Mouse (Mus musculus): Measurements from ENCODE around the gene Tiam2. TPM values are rescaled to one million over a fixed set of nuclear protein-coding genes. Genes with fewer than 3 reads are reported as not detected.

The Tiam2 gene
- polyA plus RNA-seq, 1 experiment from 2014 or later = 0.06 TPM

DNA sequence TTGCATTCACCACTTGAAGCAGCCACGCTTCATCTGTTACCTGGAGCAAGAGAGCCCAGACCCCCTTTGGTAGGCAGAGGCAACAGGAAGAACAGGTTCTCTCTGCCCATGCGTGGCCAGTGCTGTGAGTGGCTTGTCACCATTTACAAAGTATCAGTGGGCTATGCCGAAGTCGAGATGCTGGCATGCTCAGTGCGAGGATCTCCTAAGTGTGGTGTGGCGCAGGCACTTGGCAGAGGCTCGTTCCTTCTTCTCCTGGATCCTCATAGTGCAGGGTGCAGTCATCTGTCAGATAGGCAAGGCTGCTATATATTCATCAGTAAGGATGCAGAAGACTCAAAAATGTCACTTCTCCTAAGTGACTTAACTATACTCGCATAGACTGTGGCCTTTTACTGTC lies 173.1 kb downstream of the Tiam2 start:
- Histone ChIP-seq H3K4me3 (ENCODE audit: inconsistent target) (no peak overlapping the region), H3K36me3 (ENCODE audit: inconsistent target) (no peaks in the 10 kb centered on the region), H3K27ac (no peak overlapping the region), H3K79me2 (ENCODE audit: inconsistent target) (no peaks in the 10 kb centered on the region)
- 88% methylated on average over 8 of the region's 8 CpGs for WGBS (ENCODE audit: missing documents)

GRCm38 (mm10) chr17:3500076-3500475 lies 173.7 kb downstream of the Tiam2 start:
- Histone ChIP-seq H3K4me3 (ENCODE audit: inconsistent target) (no peak overlapping the region), H3K27ac (no peak overlapping the region), H3K79me2 (ENCODE audit: inconsistent target) (no peaks in the 10 kb centered on the region), H3K36me3 (ENCODE audit: inconsistent target) (no peaks in the 10 kb centered on the region)
- 97% methylated on average over 6 of the region's 6 CpGs for WGBS (ENCODE audit: missing documents)

- H3K36me3 ChIP-seq (ENCODE audit: inconsistent target) = no peaks in the 10 kb centered on the region
- H3K79me2 ChIP-seq (ENCODE audit: inconsistent target) = no peaks in the 10 kb centered on the region
- WGBS (ENCODE audit: missing documents) = 79% methylated on average over 4 of the region's 4 CpGs
- no peak overlapping the region for H3K4me3 ChIP-seq (ENCODE audit: inconsistent target)
- no peak overlapping the region for H3K27ac ChIP-seq
Measured at GRCm38 (mm10) chr17:3500936-3501335, 174.6 kb downstream of the Tiam2 start.

- H3K79me2 ChIP-seq (ENCODE audit: inconsistent target) = no peaks in the 10 kb centered on the region
- WGBS (ENCODE audit: missing documents) = 100% methylated on average over 1 of the region's 1 CpGs
- H3K4me3 ChIP-seq (ENCODE audit: inconsistent target) = no peak overlapping the region
- no peak overlapping the region for H3K27ac ChIP-seq
- H3K36me3 ChIP-seq (ENCODE audit: inconsistent target) = no peaks in the 10 kb centered on the region
Measured at GRCm38 (mm10) chr17:3505711-3506110, 179.3 kb downstream of the Tiam2 start.

GRCm38 (mm10) chr17:3506508-3506907 lies 180.1 kb downstream of the Tiam2 start:
- Histone ChIP-seq H3K36me3 (ENCODE audit: inconsistent target) (no peaks in the 10 kb centered on the region), H3K79me2 (ENCODE audit: inconsistent target) (no peaks in the 10 kb centered on the region), H3K4me3 (ENCODE audit: inconsistent target) (no peak overlapping the region), H3K27ac (no peak overlapping the region)
- 54% methylated on average over 8 of the region's 8 CpGs for WGBS (ENCODE audit: missing documents)

- no peaks in the 10 kb centered on the region for H3K36me3 ChIP-seq (ENCODE audit: inconsistent target)
- 27% methylated on average over 1 of the region's 1 CpGs for WGBS (ENCODE audit: missing documents)
Measured at GRCm38 (mm10) chr17:3509841-3510240, 183.5 kb downstream of the Tiam2 start.

DNA sequence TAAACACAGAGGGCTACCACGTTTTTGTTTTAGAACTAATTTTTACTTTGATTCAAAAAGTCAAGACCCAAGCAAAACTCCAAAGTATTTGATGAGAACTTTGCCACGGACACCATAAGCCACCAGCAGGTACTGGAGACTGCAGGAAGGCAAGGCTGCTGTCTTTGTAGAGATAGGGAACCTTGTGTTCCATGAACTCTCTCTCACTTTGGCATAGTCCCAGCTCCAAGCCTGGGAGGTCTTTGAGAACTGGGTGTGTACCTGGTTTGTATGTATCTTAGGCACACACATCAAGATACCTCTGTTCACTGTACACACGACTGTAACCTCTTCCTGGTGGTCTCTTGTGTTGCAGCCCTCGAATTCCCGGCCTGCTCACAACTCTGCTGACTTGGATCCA lies 187.9 kb downstream of the Tiam2 start:
- no peaks in the 10 kb centered on the region for H3K79me2 ChIP-seq (ENCODE audit: inconsistent target)
- no peak overlapping the region for H3K4me3 ChIP-seq (ENCODE audit: inconsistent target)
- H3K36me3 ChIP-seq (ENCODE audit: inconsistent target) = no peaks in the 10 kb centered on the region
- 94% methylated on average over 5 of the region's 5 CpGs for WGBS (ENCODE audit: missing documents)
- H3K27ac ChIP-seq = no peak overlapping the region

More at GRCm38 (mm10) chr17:3509841-3510240, 183.5 kb downstream of the Tiam2 start:
- Histone ChIP-seq H3K27ac (no peak overlapping the region), H3K4me3 (ENCODE audit: inconsistent target) (no peak overlapping the region), H3K79me2 (ENCODE audit: inconsistent target) (no peaks in the 10 kb centered on the region)

- H3K4me3 ChIP-seq (ENCODE audit: inconsistent target) = no peak overlapping the region
- 89% methylated on average over 8 of the region's 8 CpGs for WGBS (ENCODE audit: missing documents)
- no peaks in the 10 kb centered on the region for H3K79me2 ChIP-seq (ENCODE audit: inconsistent target)
- H3K36me3 ChIP-seq (ENCODE audit: inconsistent target) = no peaks in the 10 kb centered on the region
- H3K27ac ChIP-seq = no peak overlapping the region
Measured at GRCm38 (mm10) chr17:3515851-3516250, 189.5 kb downstream of the Tiam2 start.

DNA sequence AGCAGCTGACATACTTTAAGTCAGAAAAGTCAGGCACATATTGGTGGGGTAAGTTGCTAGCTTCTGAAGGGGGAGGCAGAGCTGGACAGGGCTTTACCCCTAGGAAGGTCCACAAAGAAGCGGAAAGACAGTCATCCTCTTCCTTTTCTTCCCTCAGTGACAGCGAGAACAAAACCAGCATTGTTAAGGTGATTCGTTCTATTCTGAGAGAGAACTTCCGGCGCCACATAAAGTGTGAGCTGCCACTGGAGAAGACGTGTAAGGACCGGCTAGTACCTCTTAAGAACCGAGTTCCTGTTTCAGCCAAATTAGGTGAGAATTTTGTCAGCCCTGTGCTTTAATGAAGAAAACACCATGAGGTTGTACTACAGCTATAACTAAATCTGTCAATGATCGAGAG lies 190.0 kb downstream of the Tiam2 start:
- H3K27ac ChIP-seq = no peak overlapping the region
- no peaks in the 10 kb centered on the region for H3K79me2 ChIP-seq (ENCODE audit: inconsistent target)
- WGBS (ENCODE audit: missing documents) = 82% methylated on average over 9 of the region's 9 CpGs
- H3K4me3 ChIP-seq (ENCODE audit: inconsistent target) = no peak overlapping the region
- no peaks in the 10 kb centered on the region for H3K36me3 ChIP-seq (ENCODE audit: inconsistent target)

GRCm38 (mm10) chr17:3520344-3520743 lies 194.0 kb downstream of the Tiam2 start:
- H3K79me2 ChIP-seq (ENCODE audit: inconsistent target) = no peaks in the 10 kb centered on the region
- H3K27ac ChIP-seq = no peak overlapping the region
- H3K4me3 ChIP-seq (ENCODE audit: inconsistent target) = no peak overlapping the region
- 96% methylated on average over 5 of the region's 5 CpGs for WGBS (ENCODE audit: missing documents)
- no peaks in the 10 kb centered on the region for H3K36me3 ChIP-seq (ENCODE audit: inconsistent target)

- 94% methylated on average over 6 of the region's 6 CpGs for WGBS (ENCODE audit: missing documents)
- Histone ChIP-seq H3K4me3 (ENCODE audit: inconsistent target) (no peak overlapping the region), H3K36me3 (ENCODE audit: inconsistent target) (no peaks in the 10 kb centered on the region), H3K27ac (no peak overlapping the region), H3K79me2 (ENCODE audit: inconsistent target) (no peaks in the 10 kb centered on the region)
Measured at GRCm38 (mm10) chr17:3527841-3528471, 201.6 kb downstream of the Tiam2 start.

DNA sequence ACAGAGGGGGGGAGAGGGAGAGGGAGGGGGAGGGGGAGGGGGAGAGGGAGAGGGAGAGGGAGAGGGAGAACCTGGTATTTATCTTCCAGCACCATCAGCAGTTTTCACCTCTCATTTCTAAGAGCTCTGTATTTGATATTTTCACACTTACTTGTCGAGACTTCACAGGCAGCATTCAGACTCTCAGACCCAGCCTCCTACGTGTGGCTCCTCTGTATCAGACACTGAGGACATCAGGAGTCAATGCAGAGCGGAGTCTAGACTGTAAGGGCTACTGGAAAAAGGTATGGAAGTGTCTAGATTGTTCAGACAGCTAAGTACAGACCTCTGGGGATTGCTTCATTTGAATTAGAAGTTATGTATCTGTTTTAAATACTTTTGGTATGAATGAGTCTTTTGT lies 203.2 kb downstream of the Tiam2 start:
- WGBS (ENCODE audit: missing documents) = 90% methylated on average over 3 of the region's 3 CpGs
- H3K27ac ChIP-seq = no peak overlapping the region
- no peak overlapping the region for H3K4me3 ChIP-seq (ENCODE audit: inconsistent target)
- H3K36me3 ChIP-seq (ENCODE audit: inconsistent target) = no peaks in the 10 kb centered on the region
- no peaks in the 10 kb centered on the region for H3K79me2 ChIP-seq (ENCODE audit: inconsistent target)

GRCm38 (mm10) chr17:3530549-3530948 lies 204.2 kb downstream of the Tiam2 start:
- 95% methylated on average over 7 of the region's 7 CpGs for WGBS (ENCODE audit: missing documents)
- Histone ChIP-seq H3K36me3 (ENCODE audit: inconsistent target) (no peaks in the 10 kb centered on the region), H3K4me3 (ENCODE audit: inconsistent target) (no peak overlapping the region), H3K27ac (no peak overlapping the region), H3K79me2 (ENCODE audit: inconsistent target) (no peaks in the 10 kb centered on the region)

DNA sequence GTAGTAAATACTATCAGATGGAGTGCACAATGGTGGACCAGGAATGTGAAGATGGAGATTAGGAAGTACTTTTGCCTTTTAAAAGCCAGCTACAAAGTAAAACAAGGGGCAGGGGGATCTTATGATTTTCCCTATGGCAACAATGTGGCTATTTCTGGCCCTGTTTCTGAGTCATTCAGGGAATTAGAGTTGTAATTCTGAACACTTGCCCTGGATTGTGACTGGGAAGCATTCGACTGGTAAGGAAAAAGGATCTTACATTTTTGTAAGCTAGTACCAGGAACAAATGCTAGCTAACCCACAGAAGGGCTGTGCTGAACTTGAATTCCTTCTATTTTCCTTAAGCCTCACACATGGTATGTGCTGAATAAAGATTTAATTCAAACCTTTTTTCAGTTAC lies 205.3 kb downstream of the Tiam2 start:
- no peaks in the 10 kb centered on the region for H3K36me3 ChIP-seq (ENCODE audit: inconsistent target)
- H3K4me3 ChIP-seq (ENCODE audit: inconsistent target) = no peak overlapping the region
- 88% methylated on average over 1 of the region's 1 CpGs for WGBS (ENCODE audit: missing documents)
- no peaks in the 10 kb centered on the region for H3K79me2 ChIP-seq (ENCODE audit: inconsistent target)
- no peak overlapping the region for H3K27ac ChIP-seq

DNA sequence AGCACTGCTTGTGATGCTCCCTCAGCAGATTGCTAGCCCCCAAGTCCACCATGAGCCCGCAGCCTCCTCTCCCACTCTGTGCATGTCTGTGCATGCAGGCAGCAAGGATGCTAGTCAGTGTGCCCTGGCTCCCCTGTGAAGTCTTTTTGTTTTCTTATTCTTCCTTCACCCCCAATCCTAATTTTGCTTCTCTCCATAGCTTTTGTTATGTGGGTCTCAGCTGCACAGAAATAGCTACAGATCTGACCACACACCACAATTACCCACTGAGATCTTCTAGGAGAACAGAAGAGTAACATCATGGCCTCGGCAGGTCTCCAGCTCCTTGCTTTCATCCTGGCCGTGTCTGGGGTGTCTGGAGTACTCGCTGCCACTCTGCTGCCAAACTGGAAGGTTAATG lies 205.9 kb downstream of the Tiam2 start, which contains the start of gene Cldn20:
Gene Cldn20, plus strand, starts transcription at position 301 of the 400 bp plus-strand sequence.
- no peaks in the 10 kb centered on the region for H3K36me3 ChIP-seq (ENCODE audit: inconsistent target)
- WGBS (ENCODE audit: missing documents) = 94% methylated on average over 4 of the region's 4 CpGs
- no peak within 1 kb of the TSS for H3K27ac ChIP-seq
- no peaks in the 10 kb centered on the region for H3K79me2 ChIP-seq (ENCODE audit: inconsistent target)
- no peak within 1 kb of the TSS for H3K4me3 ChIP-seq (ENCODE audit: inconsistent target)

- H3K4me3 ChIP-seq (ENCODE audit: inconsistent target) = no peak overlapping the region
- WGBS (ENCODE audit: missing documents) = 63% methylated on average over 1 of the region's 1 CpGs
Measured at GRCm38 (mm10) chr17:3533425-3533824, 207.1 kb downstream of the Tiam2 start.

More at GRCm38 (mm10) chr17:3533425-3533824, 207.1 kb downstream of the Tiam2 start:
- Histone ChIP-seq H3K79me2 (ENCODE audit: inconsistent target) (no peaks in the 10 kb centered on the region), H3K27ac (no peak overlapping the region), H3K36me3 (ENCODE audit: inconsistent target) (no peaks in the 10 kb centered on the region)

All from macrophage (primary cell).